Mouse (Mus musculus): ENCODE measurements at regions not wholly inside any gene's neighbourhood (a gene's known extent, or its start where the extent isn't known, plus 50 kb on each side); places are given as distances from the start of the nearest gene placed in this dataset.

- TF ChIP-seq CTCF (IDR thresholded peaks at IDR 0.05; ENCODE audit: low read depth) = no peak
- no peak for TF ChIP-seq EP300 (optimal IDR thresholded peaks at IDR 0.05)
Observed at GRCm38 (mm10) chr1:146967534-146967933, 473.0 kb downstream of the Brinp3 start.
